ENCODE assay signal across 8 mouse cellular contexts in the genomic region with DNA sequence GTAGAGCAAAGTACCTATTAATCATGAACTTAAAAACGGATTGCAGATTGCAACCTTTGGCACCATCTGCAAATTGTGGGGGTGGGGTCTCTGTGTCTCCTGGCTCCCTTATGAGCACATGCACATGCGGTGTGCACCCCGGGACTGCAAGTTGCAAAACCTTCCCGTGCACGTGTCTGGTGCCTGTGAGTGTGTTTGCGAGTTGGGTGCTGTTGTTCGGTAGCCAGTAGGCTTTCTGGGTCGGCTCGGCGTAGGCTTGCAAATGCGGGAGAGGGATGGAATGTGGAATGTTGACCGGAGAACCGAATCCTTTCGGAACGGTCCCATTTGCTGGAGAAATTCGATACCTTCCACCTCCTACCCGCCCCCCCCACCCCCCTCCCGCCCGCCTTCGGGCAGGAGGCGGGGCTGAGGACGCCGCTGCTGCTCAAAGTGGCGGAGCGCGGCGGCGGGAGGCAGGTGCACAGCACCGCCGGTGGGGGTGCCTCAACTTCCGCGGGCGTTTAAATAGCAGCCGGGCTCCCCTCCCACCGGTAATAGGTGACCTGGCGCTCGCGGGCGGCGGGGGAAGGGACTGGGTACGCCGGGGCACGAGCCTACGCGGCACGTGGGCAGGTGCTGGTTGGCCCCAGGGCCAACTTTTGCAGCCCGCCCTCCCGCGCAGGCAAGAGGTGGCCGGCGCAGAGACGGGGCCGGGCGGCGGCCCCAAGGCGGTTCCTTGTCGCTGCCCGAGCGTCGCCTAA. TPM values are rescaled to one million over a fixed set of nuclear protein-coding genes. Genes with fewer than 3 reads are reported as not detected.
DNase-seq lines count a peak whose midpoint lies in the region; ATAC-seq and TF ChIP-seq lines count a peak whose summit lies in the region.

No protein-coding gene starts in this region.

- in situ Hi-C loops in Patski (cut with MboI; ENCODE audit: low pct_unique_long_range_greater_than_20kb) = loop anchor here (5.0 kb wide), 2 partner anchors 97 to 187 kb away; no protein-coding TSS in a partner anchor

- H3K9me3 ChIP-seq in hindbrain, embryonic 11.5 days (ENCODE audit: control insufficient read depth, low read length) = no peaks in the 10 kb centered on the region

- peak overlapping the region; percentile 76 for H3K4me3 ChIP-seq in hindbrain, embryonic 11.5 days (ENCODE audit: low read depth, low read length)

- no peaks in the 10 kb centered on the region for H3K4me1 ChIP-seq in hindbrain, embryonic 11.5 days (replicated peaks; ENCODE audit: control insufficient read depth, insufficient read depth, low read length)

- H3K27ac ChIP-seq in hindbrain, embryonic 11.5 days (ENCODE audit: low read depth, low read length) = peak overlapping the region; percentile 94

- WGBS in hindbrain, embryonic 11.5 days = 0% methylated on average over 17 of the region's 60 CpGs

- DNase-seq in Patski (ENCODE audit: low read depth, low spot score) = peak; percentile 73
- DNase-seq in cerebellum, postnatal 10 days = peak; percentile 72 to 74
- peak; percentile 51 to 65 for DNase-seq in frontal cortex, adult 2 months (ENCODE audit: extremely low spot score in 1 of 2, low spot score in 1 of 2)
- DNase-seq in hindbrain, embryonic 11.5 days (ENCODE audit: low spot score) = peak; percentile 76
- DNase-seq in layer of hippocampus, postnatal 10 days (ENCODE audit: low spot score in 2 of 2) = peak; percentile 56 to 66
- DNase-seq in lung, postnatal 10 days = peak; percentile 70
- peak; percentile 50 for DNase-seq in ovary, postnatal 14 days (ENCODE audit: low spot score)
- peak; percentile 83 to 85 for DNase-seq in thymus, postnatal 10 days (ENCODE audit: low spot score in 2 of 2)

- no peak for TF ChIP-seq CTCF in Patski (IDR thresholded peaks at IDR 0.05)

- CTCF ChIA-PET in Patski (lab: Charles Lee) = interaction anchor here (1.0 kb wide), 2 partner anchors 197 to 382 kb away, joined by 3 read pairs; no protein-coding TSS in a partner anchor

- POLR2A ChIA-PET in Patski (lab: Charles Lee) = interaction anchor here (1.1 to 1.7 kb wide), 4 partner anchors 187 to 394 kb away, joined by 3 to 7 read pairs (median 6); no protein-coding TSS in a partner anchor

- H3K4me2 ChIP-seq in hindbrain, embryonic 11.5 days (replicated peaks; ENCODE audit: low read depth, low read length) = peak overlapping the region; percentile 88

- H3K9ac ChIP-seq in hindbrain, embryonic 11.5 days (ENCODE audit: low read depth, low read length) = peak overlapping the region; percentile 90

- peak; percentile 63 for ATAC-seq in Patski
- ATAC-seq in hindbrain, embryonic 11.5 days (ENCODE audit: low FRiP score) = peak; percentile 56

- H3K27me3 ChIP-seq in Patski = no peaks in the 10 kb centered on the region
- H3K27me3 ChIP-seq in hindbrain, embryonic 11.5 days (ENCODE audit: control insufficient read depth, insufficient read depth, low read length) = no peaks in the 10 kb centered on the region

- H3K36me3 ChIP-seq in hindbrain, embryonic 11.5 days (ENCODE audit: control insufficient read depth, insufficient read depth, low read length) = no peaks in the 10 kb centered on the region

RNA-seq across cellular contexts. Expression of gene Jade1, which starts 9.1 kb away (rescaled TPM):
- polyA plus RNA-seq in Patski (2021) = 48.1 TPM
- 31.3 and 31.4 TPM in 2 replicates for polyA plus RNA-seq in frontal cortex, adult 2 months (2012; rRNA removed)
- polyA plus RNA-seq in hindbrain, embryonic 11.5 days (2014; fragmentation: Nextera tagmentation; extraction: Ambion mirVana) = 12.1 and 13.0 TPM in 2 replicates
- 10 to 100 TPM; 18.6 to 23.0 TPM for total RNA-seq in layer of hippocampus, postnatal 10 days (2021)

Comparison
In these comparisons a context has a peak if more than half of its experiments do, and no peak if none do; other contexts are left out.
1. Peak in every context shown above with its lines: DNase-seq, ATAC-seq, H3K4me3 ChIP-seq and H3K27ac ChIP-seq.